Mouse (Mus musculus): ENCODE results near the gene Luc7l.
"Not testable (repeated sequence)": the region's sequence is repeated elsewhere in the genome, so short reads cannot be mapped to it uniquely, and the experiment has no call there.

Luc7l gene

DNA sequence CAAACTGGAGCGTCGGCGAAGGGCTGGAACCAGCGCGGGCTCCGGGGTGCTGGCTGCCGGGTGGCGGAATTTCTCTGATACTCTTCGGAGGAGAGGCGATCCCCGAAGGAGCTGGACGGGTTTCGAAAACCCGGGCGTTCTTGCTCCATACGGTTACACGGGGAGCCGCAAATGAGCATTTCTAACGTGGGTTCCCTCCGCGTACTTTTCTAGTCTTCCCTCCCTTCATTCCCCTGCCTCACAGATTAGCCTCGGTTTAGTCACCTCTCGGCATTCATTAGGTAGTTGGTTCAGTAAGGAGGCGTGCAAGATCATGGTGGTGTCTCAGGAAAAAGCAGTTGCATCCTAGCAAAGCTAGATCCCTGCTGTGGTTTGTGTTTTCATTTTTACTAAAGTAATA lies 703 bp downstream of the Luc7l start:
- DNase-seq (ENCODE audit: low spot score) = no peak

DNA sequence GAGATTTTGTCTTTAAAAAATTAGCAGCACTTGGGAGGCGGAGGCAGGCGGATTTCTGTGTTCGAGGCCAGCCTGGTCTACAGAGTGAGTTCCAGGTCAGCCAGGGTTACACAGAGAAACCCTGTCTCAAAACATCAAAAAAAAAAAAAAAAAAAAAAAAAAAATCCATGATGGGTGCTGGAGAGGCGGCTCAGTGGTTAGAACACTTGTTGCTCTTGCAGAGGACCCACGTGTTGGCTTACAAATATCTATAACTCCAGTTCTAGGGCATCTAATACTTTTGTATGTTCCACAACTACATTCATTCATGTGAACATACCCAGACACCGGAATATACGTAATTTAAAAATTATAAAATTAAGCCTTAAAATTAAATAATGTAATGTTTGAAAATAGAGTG lies 2.6 kb downstream of the Luc7l start:
- DNase-seq (ENCODE audit: low spot score) = no peak

- no peak for DNase-seq (ENCODE audit: low spot score)
Observed at GRCm38 (mm10) chr17:26261826-26262225, 9.1 kb downstream of the Luc7l start.

GRCm38 (mm10) chr17:26262384-26262783 lies 9.7 kb downstream of the Luc7l start:
- DNase-seq (ENCODE audit: low spot score) = no peak

DNA sequence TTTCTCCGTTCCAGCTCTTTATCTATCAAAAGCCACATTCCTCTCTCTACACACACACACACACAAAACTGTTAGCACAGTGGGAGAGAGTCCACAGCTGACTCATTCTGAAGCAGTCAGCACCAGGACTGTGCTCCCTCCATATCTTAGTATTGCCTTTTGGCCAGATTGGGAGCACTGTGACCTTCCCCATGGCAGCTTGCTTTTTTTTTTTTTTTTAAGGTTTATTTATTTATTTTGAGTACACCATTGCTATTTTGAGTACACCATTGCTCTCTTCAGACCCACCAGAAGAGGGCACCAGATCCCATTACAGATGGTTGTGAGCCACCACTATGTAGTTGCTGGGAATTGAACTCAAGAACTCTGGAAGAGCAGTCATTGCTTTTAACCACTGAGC lies 16.2 kb downstream of the Luc7l start:
- DNase-seq (ENCODE audit: low spot score) = no peak

DNA sequence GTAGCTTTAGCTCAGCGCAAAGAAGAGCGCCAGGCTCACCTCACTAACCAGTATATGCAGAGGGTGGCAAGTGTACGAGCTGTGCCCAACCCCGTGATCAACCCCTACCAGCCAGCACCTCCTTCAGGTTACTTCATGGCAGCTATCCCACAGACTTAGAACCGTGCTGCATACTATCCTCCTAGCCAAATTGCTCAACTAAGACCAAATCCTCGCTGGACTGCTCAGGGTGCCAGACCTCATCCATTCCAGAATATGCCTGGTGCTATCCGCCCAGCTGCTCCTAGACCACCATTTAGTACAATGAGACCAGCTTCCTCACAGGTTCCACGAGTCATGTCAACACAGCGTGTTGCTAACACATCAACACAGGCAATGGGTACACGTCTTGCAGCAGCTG lies 16.9 kb downstream of the Luc7l start:
- not testable (repeated sequence) for DNase-seq (ENCODE audit: low spot score)

DNA sequence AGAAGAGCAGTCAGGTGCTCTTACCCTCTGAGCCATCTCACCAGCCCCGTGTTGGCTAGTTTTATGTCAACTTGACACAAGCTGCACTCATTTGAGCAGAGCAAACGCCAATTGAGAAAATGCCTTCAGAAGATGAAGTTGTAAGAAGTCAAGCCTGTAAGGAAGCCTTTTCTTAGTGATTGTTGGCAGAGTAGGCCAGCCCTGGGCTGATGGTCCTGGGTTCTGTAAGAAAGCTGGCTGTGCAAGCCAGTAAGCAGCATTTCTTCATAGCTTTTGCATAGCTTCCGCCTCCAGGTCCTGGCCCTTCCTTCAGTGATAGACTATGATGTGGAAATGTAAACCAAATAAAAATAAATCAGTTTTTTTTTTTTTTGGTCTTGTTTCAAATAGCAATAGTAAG lies 19.9 kb downstream of the Luc7l start:
- no peak for DNase-seq (ENCODE audit: low spot score)

DNA sequence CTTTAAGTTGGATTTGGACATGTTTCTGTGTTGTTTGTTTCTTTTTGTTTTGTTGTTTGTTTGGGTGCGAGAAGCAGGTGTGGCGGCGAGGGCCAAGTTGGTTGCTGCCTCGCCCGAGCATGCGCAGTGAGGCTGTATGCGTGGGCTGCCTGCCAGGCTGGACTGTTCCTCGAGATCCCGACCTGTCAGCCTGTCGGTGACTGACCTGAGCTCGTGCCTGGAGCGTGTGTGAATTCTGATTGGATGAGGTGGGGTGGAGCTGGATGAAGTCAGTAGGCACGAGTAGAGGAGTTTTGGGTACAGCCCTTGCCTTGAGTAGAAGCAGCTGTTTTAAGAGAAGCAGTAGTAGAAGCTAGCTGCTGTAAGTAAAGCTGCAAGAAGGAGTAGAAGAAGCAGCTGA lies 23.2 kb downstream of the Luc7l start:
- DNase-seq (ENCODE audit: low spot score) = no peak

DNA sequence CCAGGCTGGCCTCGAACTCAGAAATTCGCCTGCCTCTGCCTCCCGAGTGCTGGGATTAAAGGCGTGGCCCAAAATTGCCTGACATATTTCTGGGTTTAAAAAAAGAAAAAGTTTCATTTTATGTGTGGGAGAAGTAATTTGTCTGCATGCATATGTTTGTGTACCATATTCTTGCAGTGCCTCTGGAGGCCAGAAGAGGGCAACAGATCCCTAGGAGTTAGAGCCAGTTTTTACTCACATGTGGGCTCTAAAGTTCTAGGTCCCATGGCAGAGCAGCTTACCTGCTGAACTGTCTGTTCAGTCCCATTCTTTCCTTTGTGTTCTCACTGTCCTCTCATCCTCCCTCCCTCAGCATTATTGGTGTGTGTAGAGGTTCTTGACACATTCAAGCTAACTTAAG lies 24.0 kb downstream of the Luc7l start:
- DNase-seq (ENCODE audit: low spot score) = peak; percentile 46

- DNase-seq (ENCODE audit: low spot score) = no peak
Observed at GRCm38 (mm10) chr17:26286199-26286955, 33.7 kb downstream of the Luc7l start.

GRCm38 (mm10) chr17:26289475-26289874 lies 36.8 kb downstream of the Luc7l start:
- DNase-seq (ENCODE audit: low spot score) = no peak

DNA sequence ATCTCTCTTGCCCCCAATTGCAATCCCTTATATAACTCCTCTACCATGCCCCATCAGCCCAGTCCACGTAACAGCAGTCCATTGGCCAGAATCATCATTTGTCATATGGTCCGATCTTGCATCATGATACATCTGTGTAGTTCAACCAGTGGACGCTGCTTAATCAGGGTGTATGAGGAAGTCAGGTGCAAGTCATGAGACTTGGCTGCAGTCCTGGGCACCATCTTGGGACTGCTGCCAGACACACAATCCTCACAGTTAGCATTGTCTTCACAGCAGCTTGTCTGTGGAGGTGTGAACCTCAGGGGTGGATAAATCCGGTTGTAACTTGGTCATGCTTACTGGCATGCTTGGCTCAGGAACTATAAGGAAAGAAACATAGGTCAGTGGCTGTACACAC lies 45.6 kb downstream of the Luc7l start:
- DNase-seq (ENCODE audit: low spot score) = not testable (repeated sequence)

GRCm38 (mm10) chr17:26314291-26314690 lies 61.6 kb downstream of the Luc7l start:
- peak; percentile 85 for DNase-seq (ENCODE audit: low spot score)

DNA sequence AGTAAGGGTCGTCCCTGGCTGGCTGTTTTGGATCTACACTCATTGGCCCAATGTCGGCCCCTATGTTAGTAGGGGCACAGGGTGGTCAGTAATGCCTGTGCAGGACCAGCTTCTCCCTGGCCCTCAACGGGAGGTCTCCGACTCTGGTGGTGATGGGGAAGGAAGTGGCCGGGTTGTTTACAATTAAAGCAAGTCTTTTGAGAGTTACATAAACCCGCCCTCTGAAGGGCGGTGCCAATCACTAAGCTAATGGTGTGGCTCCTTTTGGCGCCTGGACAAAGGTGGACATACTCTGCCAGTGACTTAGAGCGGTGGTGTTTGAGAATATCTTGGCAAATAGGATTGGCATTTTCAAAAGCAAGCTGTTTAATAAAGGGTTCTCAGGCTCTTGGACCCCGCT lies 62.8 kb downstream of the Luc7l start:
- DNase-seq (ENCODE audit: low spot score) = no peak

DNA sequence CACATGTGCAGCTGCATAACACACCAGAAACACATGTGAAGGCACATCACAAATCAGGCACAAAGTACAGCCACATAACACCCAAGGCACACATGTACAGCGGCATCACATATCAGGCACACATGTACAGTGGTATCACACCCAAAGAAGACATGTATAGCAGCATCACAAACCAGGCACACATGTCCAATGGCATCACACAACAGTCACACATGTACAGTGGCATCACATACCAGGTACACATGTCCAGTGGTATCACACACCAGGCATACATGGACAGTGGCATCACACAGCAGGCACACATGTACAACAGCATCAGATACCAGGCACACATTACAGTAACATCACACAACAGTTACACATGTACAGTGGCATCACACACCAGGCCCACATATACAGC lies 65.7 kb downstream of the Luc7l start:
- no peak for DNase-seq (ENCODE audit: low spot score)

All from testis, postnatal 10 days (tissue).